Mouse (Mus musculus) lung, postnatal 0 days (tissue): ENCODE results near the gene Kif1bp.

ENCODE experiments used
- CTCF ChIP-seq: IDR thresholded peaks from 2 replicates; pipeline ENCODE4 v1.5.1; 2016; ENCODE audit warnings: antibody characterized with exemption, mild to moderate bottlenecking
- EP300 ChIP-seq: IDR thresholded peaks from 2 replicates; pipeline ENCODE4 v1.6.1; 2016; ENCODE audit warnings: antibody characterized with exemption, mild to moderate bottlenecking, control low read depth

GRCm38 (mm10) chr10:62557736-62558135, 20.5 kb downstream of the Kif1bp start:
- TF ChIP-seq EP300 (no peak), CTCF (peak; percentile 63)
